Mouse (Mus musculus) midbrain, embryonic 12.5 days (tissue): ENCODE measurements at regions not wholly inside any gene's neighbourhood (a gene's known extent, or its start where the extent isn't known, plus 50 kb on each side); places are given as distances from the start of the nearest gene placed in this dataset.

Source experiments
- ATAC-seq: fragments of 200-750 bp; cut with Nextera tagmentation; 2 replicates; pipeline ENCODE4 v1.8.0; 2017; ENCODE audit warnings: low read depth, moderate TSS enrichment, moderate library complexity; ENCODE audit not compliant: low FRiP score
- H3K27ac ChIP-seq: fragments of 300-500 bp; sonication (generic); replicated peaks from 2 replicates; pipeline ENCODE4 v1.5.1; 2016; ENCODE audit warnings: mild to moderate bottlenecking
- H3K27me3 ChIP-seq: fragments of 300-500 bp; sonication (generic); 2 replicates; pipeline ENCODE4 v1.6.1; 2016; ENCODE audit warnings: mild to moderate bottlenecking
- H3K36me3 ChIP-seq: fragments of 300-500 bp; sonication (generic); 2 replicates; pipeline ENCODE4 v1.6.1; 2016
- H3K4me1 ChIP-seq: fragments of 300-500 bp; sonication (generic); 2 replicates; pipeline ENCODE4 v1.6.1; 2016
- H3K4me2 ChIP-seq: fragments of 300-500 bp; sonication (generic); replicated peaks from 2 replicates; pipeline ENCODE4 v1.6.1; 2016; ENCODE audit warnings: mild to moderate bottlenecking, moderate library complexity
- H3K4me3 ChIP-seq: fragments of 300-500 bp; sonication (generic); 2 replicates; pipeline ENCODE4 v1.5.1; 2016; ENCODE audit warnings: mild to moderate bottlenecking
- H3K9ac ChIP-seq: fragments of 300-500 bp; sonication (generic); replicated peaks from 2 replicates; pipeline ENCODE4 v1.6.1; 2016; ENCODE audit warnings: mild to moderate bottlenecking, moderate library complexity
- H3K9me3 ChIP-seq: fragments of 300-500 bp; sonication (generic); 2 replicates; pipeline ENCODE4 v1.6.1; 2016; ENCODE audit warnings: mild to moderate bottlenecking
- WGBS: fragments of 180-500 bp; shearing (Covaris S2); methylation state at CpG from one replicate; pipeline ENCODE4 v1.1.7; 2016; 5-methylcytosine and 5-hydroxymethylcytosine counted together

- WGBS, result 73% methylated on average over 6 of the region's 6 CpGs
- Histone ChIP-seq H3K27ac (no peak overlapping the region), H3K4me2 (no peak overlapping the region), H3K27me3 (no peaks in the 10 kb centered on the region), H3K4me1 (peaks cover 8% of the 10 kb centered on the region; the same call in 1 of the 2 replicates), H3K36me3 (no peaks in the 10 kb centered on the region), H3K9ac (no peak overlapping the region), H3K4me3 (no peak overlapping the region), H3K9me3 (no peaks in the 10 kb centered on the region)
- ATAC-seq, result no peak
These were observed 782.5 kb downstream of the Diaph3 start for GRCm38 (mm10) chr14:86358584-86358983.

GRCm38 (mm10) chr14:86350526-86350925 is 790.5 kb downstream of the Diaph3 start:
- Histone ChIP-seq H3K9ac (no peak overlapping the region), H3K27me3 (no peaks in the 10 kb centered on the region), H3K27ac (no peak overlapping the region; the same call in 1 of the 2 replicates), H3K9me3 (no peaks in the 10 kb centered on the region), H3K4me3 (no peak overlapping the region), H3K4me2 (no peak overlapping the region), H3K36me3 (no peaks in the 10 kb centered on the region), H3K4me1 (peaks cover 5% of the 10 kb centered on the region; the same call in 1 of the 2 replicates)
- whole genome bisulfite sequencing, result 34% methylated on average over 1 of the region's 1 CpGs
- peak; percentile 88 for ATAC-seq

GRCm38 (mm10) chr14:86339007-86339406 is 802.0 kb downstream of the Diaph3 start:
- H3K4me2 ChIP-seq, result no peak overlapping the region
- no peak for ATAC-seq
- H3K9me3 ChIP-seq, result no peaks in the 10 kb centered on the region
- no peak overlapping the region for H3K27ac ChIP-seq
- no peaks in the 10 kb centered on the region for H3K36me3 ChIP-seq
- no peaks in the 10 kb centered on the region for H3K4me1 ChIP-seq
- no peaks in the 10 kb centered on the region for H3K27me3 ChIP-seq
- no peak overlapping the region for H3K4me3 ChIP-seq
- 86% methylated on average over 6 of the region's 6 CpGs for WGBS
- H3K9ac ChIP-seq, result no peak overlapping the region

GRCm38 (mm10) chr14:86337052-86337451 is 804.0 kb downstream of the Diaph3 start:
- no peaks in the 10 kb centered on the region for H3K36me3 ChIP-seq
- H3K9me3 ChIP-seq, result no peaks in the 10 kb centered on the region
- no peak overlapping the region for H3K4me3 ChIP-seq
- no peak overlapping the region for H3K4me2 ChIP-seq
- no peak overlapping the region for H3K9ac ChIP-seq
- 72% methylated on average over 5 of the region's 5 CpGs for WGBS
- H3K27me3 ChIP-seq, result no peaks in the 10 kb centered on the region
- ATAC-seq, result no peak
- H3K4me1 ChIP-seq, result no peaks in the 10 kb centered on the region
- no peak overlapping the region for H3K27ac ChIP-seq

- H3K4me1 ChIP-seq, result no peaks in the 10 kb centered on the region
- 81% methylated on average over 2 of the region's 2 CpGs for WGBS
- no peak for ATAC-seq
These were observed 805.8 kb downstream of the Diaph3 start for GRCm38 (mm10) chr14:86335284-86335683.

GRCm38 (mm10) chr14:86329176-86329575 is 811.9 kb downstream of the Diaph3 start:
- Histone ChIP-seq H3K4me2 (no peak overlapping the region), H3K27me3 (no peaks in the 10 kb centered on the region), H3K9ac (no peak overlapping the region), H3K4me1 (0 out of 2 replicates have a peak, but pooled peaks cover 3% of the 10 kb centered on the region), H3K4me3 (no peak overlapping the region), H3K27ac (no peak overlapping the region), H3K9me3 (no peaks in the 10 kb centered on the region), H3K36me3 (no peaks in the 10 kb centered on the region)
- ATAC-seq, result no peak
- WGBS, result 84% methylated on average over 3 of the region's 3 CpGs

More at GRCm38 (mm10) chr14:86335284-86335683, 805.8 kb downstream of the Diaph3 start:
- no peak overlapping the region for H3K4me3 ChIP-seq
- no peaks in the 10 kb centered on the region for H3K36me3 ChIP-seq
- H3K4me2 ChIP-seq, result no peak overlapping the region
- H3K9me3 ChIP-seq, result no peaks in the 10 kb centered on the region
- no peak overlapping the region for H3K9ac ChIP-seq
- no peak overlapping the region for H3K27ac ChIP-seq
- H3K27me3 ChIP-seq, result no peaks in the 10 kb centered on the region

GRCm38 (mm10) chr14:86327646-86328045 is 813.4 kb downstream of the Diaph3 start:
- Histone ChIP-seq H3K27ac (no peak overlapping the region), H3K4me1 (0 out of 2 replicates have a peak, but pooled peaks cover 3% of the 10 kb centered on the region), H3K9ac (no peak overlapping the region), H3K4me2 (no peak overlapping the region), H3K4me3 (no peak overlapping the region), H3K9me3 (no peaks in the 10 kb centered on the region), H3K27me3 (no peaks in the 10 kb centered on the region), H3K36me3 (no peaks in the 10 kb centered on the region)
- 56% methylated on average over 9 of the region's 9 CpGs for WGBS
- no peak for ATAC-seq

- Histone ChIP-seq H3K27ac (no peak overlapping the region), H3K9ac (no peak overlapping the region), H3K9me3 (no peaks in the 10 kb centered on the region), H3K4me2 (no peak overlapping the region), H3K4me1 (no peaks in the 10 kb centered on the region), H3K36me3 (no peaks in the 10 kb centered on the region), H3K27me3 (no peaks in the 10 kb centered on the region), H3K4me3 (no peak overlapping the region)
- WGBS, result 70% methylated on average over 7 of the region's 7 CpGs
- no peak for ATAC-seq
These were observed 818.7 kb downstream of the Diaph3 start for GRCm38 (mm10) chr14:86322365-86322764.

GRCm38 (mm10) chr14:86315974-86316373 is 825.1 kb downstream of the Diaph3 start:
- H3K4me1 ChIP-seq, result no peaks in the 10 kb centered on the region
- no peak overlapping the region for H3K4me3 ChIP-seq
- no peak for ATAC-seq
- no peak overlapping the region for H3K4me2 ChIP-seq
- 82% methylated on average over 6 of the region's 6 CpGs for WGBS
- no peak overlapping the region for H3K27ac ChIP-seq
- no peaks in the 10 kb centered on the region for H3K36me3 ChIP-seq
- no peaks in the 10 kb centered on the region for H3K27me3 ChIP-seq
- no peak overlapping the region for H3K9ac ChIP-seq
- no peaks in the 10 kb centered on the region for H3K9me3 ChIP-seq

- Histone ChIP-seq H3K36me3 (no peaks in the 10 kb centered on the region), H3K27ac (no peak overlapping the region), H3K4me2 (no peak overlapping the region), H3K4me3 (no peak overlapping the region), H3K27me3 (no peaks in the 10 kb centered on the region), H3K4me1 (no peaks in the 10 kb centered on the region), H3K9me3 (no peaks in the 10 kb centered on the region), H3K9ac (no peak overlapping the region)
- ATAC-seq, result no peak
- 77% methylated on average over 7 of the region's 7 CpGs for WGBS
These were observed 832.0 kb downstream of the Diaph3 start for GRCm38 (mm10) chr14:86308949-86309543.

- 61% methylated on average over 2 of the region's 2 CpGs for WGBS
These were observed 833.2 kb downstream of the Diaph3 start for GRCm38 (mm10) chr14:86307806-86308205.

GRCm38 (mm10) chr14:86301666-86302065 is 839.4 kb downstream of the Diaph3 start:
- H3K4me2 ChIP-seq, result no peak overlapping the region
- H3K9me3 ChIP-seq, result no peaks in the 10 kb centered on the region
- no peaks in the 10 kb centered on the region for H3K4me1 ChIP-seq
- no peak for ATAC-seq
- H3K9ac ChIP-seq, result no peak overlapping the region
- H3K4me3 ChIP-seq, result no peak overlapping the region
- no peak overlapping the region for H3K27ac ChIP-seq
- H3K27me3 ChIP-seq, result no peaks in the 10 kb centered on the region
- no peaks in the 10 kb centered on the region for H3K36me3 ChIP-seq
- 87% methylated on average over 5 of the region's 5 CpGs for WGBS

More at GRCm38 (mm10) chr14:86307806-86308205, 833.2 kb downstream of the Diaph3 start:
- no peaks in the 10 kb centered on the region for H3K36me3 ChIP-seq
- no peak overlapping the region for H3K4me3 ChIP-seq
- no peak overlapping the region for H3K4me2 ChIP-seq
- H3K27ac ChIP-seq, result no peak overlapping the region
- H3K9ac ChIP-seq, result no peak overlapping the region
- ATAC-seq, result 0 out of 2 replicates have a peak, but pooled peaks have one; percentile 44
- no peaks in the 10 kb centered on the region for H3K4me1 ChIP-seq
- no peaks in the 10 kb centered on the region for H3K27me3 ChIP-seq
- H3K9me3 ChIP-seq, result no peaks in the 10 kb centered on the region

- WGBS, result 89% methylated on average over 1 of the region's 1 CpGs
- H3K4me1 ChIP-seq, result no peaks in the 10 kb centered on the region
These were observed 840.2 kb downstream of the Diaph3 start for GRCm38 (mm10) chr14:86300811-86301210.

More at GRCm38 (mm10) chr14:86300811-86301210, 840.2 kb downstream of the Diaph3 start:
- Histone ChIP-seq H3K4me3 (no peak overlapping the region), H3K27me3 (no peaks in the 10 kb centered on the region), H3K27ac (no peak overlapping the region), H3K9me3 (no peaks in the 10 kb centered on the region), H3K9ac (no peak overlapping the region), H3K36me3 (no peaks in the 10 kb centered on the region), H3K4me2 (no peak overlapping the region)
- no peak for ATAC-seq
